Mouse (Mus musculus): ENCODE results near the gene Taf1c.

Gene Taf1c

GRCm38 (mm10) chr8:119623744-119624143, 18.7 kb upstream of the Taf1c start:
- no peak for DNase-seq (ENCODE audit: low spot score in 2 of 2)

- DNase-seq (ENCODE audit: low spot score in 2 of 2): no peak
These were observed 18.0 kb upstream of the Taf1c start for GRCm38 (mm10) chr8:119623061-119623460.

GRCm38 (mm10) chr8:119622555-119622954, 17.5 kb upstream of the Taf1c start:
- DNase-seq (ENCODE audit: low spot score in 2 of 2): no peak

- no peak for DNase-seq (ENCODE audit: low spot score in 2 of 2)
These were observed 15.9 kb upstream of the Taf1c start for GRCm38 (mm10) chr8:119620848-119621465.

GRCm38 (mm10) chr8:119620116-119620840, 15.3 kb upstream of the Taf1c start:
- no peak for DNase-seq (ENCODE audit: low spot score in 2 of 2)

GRCm38 (mm10) chr8:119618887-119619286, 13.9 kb upstream of the Taf1c start:
- DNase-seq (ENCODE audit: low spot score in 2 of 2): no peak

- no peak for DNase-seq (ENCODE audit: low spot score in 2 of 2)
These were observed 12.6 kb upstream of the Taf1c start for GRCm38 (mm10) chr8:119617586-119617985.

DNA sequence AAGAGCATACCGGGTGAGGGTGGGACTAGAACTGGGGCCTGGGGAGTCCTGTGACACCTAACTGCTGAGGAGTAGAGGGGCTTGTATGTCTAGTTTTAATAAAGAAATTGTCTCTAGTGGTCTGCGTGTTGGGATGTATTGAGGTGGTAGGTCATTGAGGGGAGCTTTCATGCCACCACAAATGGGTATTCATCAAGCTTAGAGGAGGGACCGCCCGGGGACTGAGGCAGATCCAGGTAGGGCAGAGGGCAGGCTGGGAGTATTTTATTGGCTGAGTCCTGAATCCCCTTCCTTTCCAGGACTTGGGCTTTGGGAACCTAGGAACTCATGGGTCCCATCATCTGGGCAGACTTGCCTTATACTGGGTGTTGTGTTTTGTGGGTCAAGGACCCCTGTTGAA, 11.8 kb upstream of the Taf1c start:
- DNase-seq (ENCODE audit: low spot score in 2 of 2): no peak

DNA sequence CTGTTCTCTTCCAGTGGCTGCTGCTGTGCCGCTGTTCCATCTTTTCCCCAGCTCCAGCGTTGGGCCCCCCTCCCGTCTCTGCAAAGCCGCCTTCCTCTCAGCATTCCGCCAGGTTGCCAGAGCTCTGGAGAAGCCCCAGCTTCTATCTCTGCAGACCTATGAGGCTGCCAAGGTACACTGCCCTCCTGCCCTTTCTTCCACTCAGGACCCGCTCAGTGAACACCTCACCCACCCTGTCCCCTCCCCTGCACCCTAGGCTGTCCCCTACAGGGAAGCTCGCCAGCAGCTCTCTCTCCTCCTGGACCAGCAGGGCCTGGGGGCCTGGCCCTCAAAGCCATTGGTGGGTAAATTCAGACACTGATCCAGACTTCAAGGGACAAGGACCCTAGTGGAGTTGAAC, 11.3 kb upstream of the Taf1c start:
- DNase-seq (ENCODE audit: low spot score in 2 of 2): no peak

GRCm38 (mm10) chr8:119615096-119615495, 10.1 kb upstream of the Taf1c start:
- DNase-seq (ENCODE audit: low spot score in 2 of 2): no peak

- DNase-seq (ENCODE audit: low spot score in 2 of 2): no peak
These were observed 7.4 kb upstream of the Taf1c start, which contains the start of gene Adad2 for GRCm38 (mm10) chr8:119612471-119612870. Gene Adad2 (plus strand): TSS chr8:119612747.

DNA sequence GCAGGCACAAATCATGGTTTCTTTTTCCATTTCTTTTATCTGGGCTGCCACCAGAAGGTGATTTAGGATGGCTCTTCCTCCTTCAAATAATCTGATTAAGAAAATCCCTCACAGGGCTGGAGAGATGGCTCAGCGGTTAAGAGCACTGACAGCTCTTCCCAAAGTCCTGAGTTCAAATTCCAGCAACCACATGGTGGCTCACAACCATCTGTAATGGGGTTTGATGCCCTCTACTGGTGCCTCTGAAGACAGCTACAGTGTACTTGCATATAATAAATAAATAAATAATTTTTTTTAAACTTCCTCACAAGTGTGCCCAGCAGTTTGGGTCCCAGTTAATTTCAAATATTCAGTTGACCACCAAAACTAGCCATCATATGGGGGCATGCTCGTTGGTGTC, 1.2 kb upstream of the Taf1c start:
- no peak for DNase-seq (ENCODE audit: low spot score in 2 of 2)

DNA sequence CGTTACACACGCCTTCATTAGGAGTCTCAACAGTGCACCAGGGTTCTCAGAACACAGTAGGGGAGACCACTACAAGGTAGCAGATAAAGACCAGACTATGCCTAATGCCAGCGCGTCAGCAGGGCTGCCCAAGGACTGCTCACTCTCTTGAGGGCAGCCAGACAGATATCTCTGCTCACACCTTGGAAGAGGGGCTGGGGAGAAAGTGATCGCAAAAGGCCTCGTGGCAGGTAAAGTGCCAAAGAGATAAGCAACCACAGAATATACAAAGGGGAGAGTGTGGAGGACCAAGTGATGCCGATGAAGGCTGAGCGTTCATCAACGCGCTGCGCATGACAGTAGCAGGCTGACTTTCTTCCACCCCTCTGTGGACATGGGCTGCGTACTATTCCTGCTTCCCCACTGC, 621 bp downstream of the Taf1c start:
- DNase-seq (ENCODE audit: low spot score in 2 of 2): no peak

DNA sequence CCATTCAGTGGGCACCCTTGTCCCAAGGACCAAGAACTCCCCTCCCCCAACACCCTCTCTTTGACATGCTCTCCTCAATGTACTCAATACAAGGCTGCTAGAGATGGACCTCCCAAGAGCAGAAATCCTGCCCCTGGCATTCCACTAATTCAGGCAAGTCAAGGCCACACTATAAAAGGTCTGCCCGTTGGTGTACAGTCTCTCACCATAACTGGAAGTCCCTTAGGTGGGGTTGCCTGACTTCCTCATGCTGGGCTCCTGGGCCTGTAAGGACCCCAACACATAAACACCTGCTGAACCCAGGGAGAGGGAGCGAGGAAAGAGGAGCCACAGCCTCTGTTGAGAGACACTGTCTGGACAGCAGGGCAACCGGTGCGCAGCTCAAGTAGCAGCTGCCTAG, 1.3 kb downstream of the Taf1c start:
- DNase-seq (ENCODE audit: low spot score in 2 of 2): no peak

GRCm38 (mm10) chr8:119591456-119591855, 13.6 kb downstream of the Taf1c start:
- DNase-seq (ENCODE audit: low spot score in 2 of 2): no peak

- no peak for DNase-seq (ENCODE audit: low spot score in 2 of 2)
These were observed 14.7 kb downstream of the Taf1c start for GRCm38 (mm10) chr8:119590348-119590747.

- no peak for DNase-seq (ENCODE audit: low spot score in 2 of 2)
These were observed 16.2 kb downstream of the Taf1c start for GRCm38 (mm10) chr8:119588844-119589243.

DNA sequence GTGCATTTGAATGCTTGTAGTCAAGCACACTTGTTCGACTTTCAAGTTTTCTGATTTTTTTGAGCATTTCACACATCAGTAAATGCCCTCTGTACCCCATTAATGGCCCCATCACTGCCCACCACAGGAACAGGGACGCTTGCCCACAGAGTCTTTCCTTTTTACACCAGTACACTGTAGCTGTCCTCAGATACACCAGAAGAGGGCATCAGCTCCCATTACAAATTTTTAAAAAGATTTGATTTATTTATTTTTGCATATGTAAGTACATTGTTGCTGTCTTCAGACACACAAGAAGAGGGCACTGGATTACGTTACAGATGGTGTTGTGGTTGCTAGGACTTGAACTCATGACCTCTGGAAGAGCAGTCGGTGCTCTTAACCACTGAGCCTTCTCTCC, 16.7 kb downstream of the Taf1c start:
- DNase-seq (ENCODE audit: low spot score in 2 of 2): no peak

DNA sequence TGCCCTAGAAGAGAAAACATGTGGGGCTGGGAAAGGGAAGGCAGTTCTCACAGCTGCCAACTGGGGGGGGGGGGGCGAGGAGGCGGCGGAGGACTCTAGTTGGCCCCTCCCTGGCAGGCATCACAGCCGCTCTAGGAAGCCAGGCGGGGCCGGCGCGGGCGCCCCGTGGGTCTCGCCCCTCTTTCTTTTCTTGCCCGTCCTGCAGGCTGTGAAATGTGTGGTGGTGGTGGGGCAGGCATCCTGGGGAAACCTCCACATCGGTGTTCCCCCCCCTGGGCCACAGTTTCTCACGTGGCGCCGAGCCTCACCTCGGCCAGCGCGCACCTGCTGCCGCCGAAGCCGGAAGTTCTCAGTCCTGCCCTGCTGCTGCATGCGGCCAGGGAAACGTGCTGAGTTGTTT, 19.1 kb downstream of the Taf1c start:
- DNase-seq (ENCODE audit: low spot score in 2 of 2): no peak

DNA sequence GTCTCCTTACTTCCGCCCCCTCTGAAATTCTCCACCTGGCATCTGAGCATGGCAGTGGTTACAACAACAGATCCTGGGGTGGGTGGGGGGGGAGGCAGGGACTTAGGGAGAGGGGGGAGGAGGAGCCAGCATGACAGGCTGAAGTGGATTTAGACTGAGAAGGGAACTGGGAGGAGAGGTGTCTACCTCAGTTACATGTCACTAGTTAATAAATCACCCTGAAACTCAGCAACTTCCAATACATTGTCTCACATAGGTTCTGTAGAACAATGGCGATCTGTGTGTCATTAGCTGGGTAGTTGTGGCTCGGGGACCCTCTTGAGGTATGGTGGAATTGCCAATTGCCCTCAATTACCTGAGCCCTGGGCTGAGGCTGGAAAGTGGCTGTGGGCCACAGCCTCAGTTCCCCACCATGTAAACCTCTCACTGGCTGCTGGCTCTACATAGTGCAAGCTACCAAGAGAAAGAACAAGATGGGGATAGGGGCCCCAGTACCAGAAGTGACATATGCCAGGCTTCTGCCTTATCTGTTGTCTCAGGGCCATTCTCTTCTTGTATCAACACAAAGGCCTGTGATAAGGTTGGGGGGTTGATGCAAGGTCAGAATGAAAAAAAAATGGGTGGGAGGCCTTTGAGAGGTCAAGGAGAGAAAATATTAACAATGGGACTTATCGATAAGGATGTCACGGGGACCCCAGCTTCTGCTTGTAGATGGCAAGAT, 24.4 kb downstream of the Taf1c start:
- no peak for DNase-seq (ENCODE audit: low spot score in 2 of 2)

DNA sequence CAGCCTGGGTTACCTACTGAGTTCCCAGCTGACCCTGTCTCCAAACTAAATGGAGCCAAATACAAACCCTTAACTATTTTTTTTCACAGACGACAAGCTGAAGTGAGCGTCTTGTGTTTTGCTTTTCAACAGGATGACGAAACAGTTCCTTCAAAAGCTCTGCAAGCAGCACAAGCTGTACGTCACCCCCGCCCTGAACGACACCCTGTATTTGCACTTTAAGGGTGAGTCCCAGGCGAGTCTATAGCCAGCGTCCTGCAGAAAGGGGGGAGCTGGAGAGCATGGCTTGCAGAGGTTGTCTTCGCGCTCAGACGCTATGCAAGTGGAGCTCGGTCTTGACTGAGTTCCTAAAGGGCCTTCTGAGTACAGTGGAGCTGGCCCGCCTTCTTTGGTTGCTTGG, 25.9 kb downstream of the Taf1c start:
- DNase-seq (ENCODE audit: low spot score in 2 of 2): no peak

GRCm38 (mm10) chr8:119575366-119575726, 29.7 kb downstream of the Taf1c start:
- DNase-seq (ENCODE audit: low spot score in 2 of 2): no peak

All from urinary bladder, postnatal 36 days (tissue).